Mouse (Mus musculus) intestine, postnatal 0 days (tissue): ENCODE results near the gene 1810013L24Rik. TPM values are rescaled to one million over a fixed set of nuclear protein-coding genes. Genes with fewer than 3 reads are reported as not detected.

Experiments used
- ATAC-seq: fragments of 200-750 bp; cut with Nextera tagmentation; 2 replicates; pipeline ENCODE4 v1.8.0; 2017; ENCODE audit warnings: mild to moderate bottlenecking, moderate TSS enrichment, moderate library complexity
- H3K27ac ChIP-seq: fragments of 300-500 bp; sonication (generic); 2 replicates; pipeline ENCODE4 v1.5.1; 2014; ENCODE audit warnings: mild to moderate bottlenecking, low read depth, low read length, moderate library complexity
- H3K27me3 ChIP-seq: fragments of 300-500 bp; sonication (generic); replicated peaks from 2 replicates; pipeline ENCODE4 v1.6.1; 2014; ENCODE audit warnings: low read length, mixed read lengths; ENCODE audit not compliant: control insufficient read depth, insufficient read depth
- H3K36me3 ChIP-seq: fragments of 300-500 bp; sonication (generic); 2 replicates; pipeline ENCODE4 v1.6.1; 2014; ENCODE audit warnings: mild to moderate bottlenecking, moderate library complexity; ENCODE audit not compliant: control insufficient read depth, insufficient read depth
- H3K4me1 ChIP-seq: fragments of 300-500 bp; sonication (generic); replicated peaks from 2 replicates; pipeline ENCODE4 v1.6.1; 2014; ENCODE audit warnings: antibody characterized with exemption, low read length, mixed read lengths; ENCODE audit not compliant: control insufficient read depth, insufficient read depth
- H3K4me2 ChIP-seq: fragments of 300-500 bp; sonication (generic); replicated peaks from 2 replicates; pipeline ENCODE4 v1.6.1; 2014; ENCODE audit warnings: low read depth, mild to moderate bottlenecking, moderate library complexity
- H3K4me3 ChIP-seq: fragments of 300-500 bp; sonication (generic); 2 replicates; pipeline ENCODE4 v1.5.1; 2014; ENCODE audit warnings: low read depth, low read length
- H3K9ac ChIP-seq: fragments of 300-500 bp; sonication (generic); 2 replicates; pipeline ENCODE4 v1.6.1; 2014; ENCODE audit warnings: mild to moderate bottlenecking, low read depth, low read length
- H3K9me3 ChIP-seq: fragments of 300-500 bp; sonication (generic); 2 replicates; pipeline ENCODE4 v1.6.1; 2016; ENCODE audit warnings: mixed run types; ENCODE audit not compliant: control insufficient read depth
- CTCF ChIP-seq: sonication (generic); IDR thresholded peaks from 2 replicates; pipeline ENCODE4 v1.5.1; 2016; ENCODE audit warnings: low read depth, mild to moderate bottlenecking, control low read depth, antibody characterized with exemption, moderate library complexity
- WGBS: fragments of 180-500 bp; shearing (Covaris S2); extraction: QIAGEN DNeasy Blood & Tissue Kit; methylation state at CpG from one replicate; pipeline ENCODE4 v1.1.7; 2014; 5-methylcytosine and 5-hydroxymethylcytosine counted together
- polyA plus RNA-seq: library from polyadenylated mRNA; unstranded; fragments of >200 nt; fragmentation: Nextera tagmentation; extraction: Ambion mirVana; gene quantifications from 2 replicates; pipeline ENCODE4 v1.2.1, GENCODE M21; 2015

The 1810013L24Rik gene
- polyA plus RNA-seq, 1 experiment from 2014 or later, result 15.1 TPM

DNA sequence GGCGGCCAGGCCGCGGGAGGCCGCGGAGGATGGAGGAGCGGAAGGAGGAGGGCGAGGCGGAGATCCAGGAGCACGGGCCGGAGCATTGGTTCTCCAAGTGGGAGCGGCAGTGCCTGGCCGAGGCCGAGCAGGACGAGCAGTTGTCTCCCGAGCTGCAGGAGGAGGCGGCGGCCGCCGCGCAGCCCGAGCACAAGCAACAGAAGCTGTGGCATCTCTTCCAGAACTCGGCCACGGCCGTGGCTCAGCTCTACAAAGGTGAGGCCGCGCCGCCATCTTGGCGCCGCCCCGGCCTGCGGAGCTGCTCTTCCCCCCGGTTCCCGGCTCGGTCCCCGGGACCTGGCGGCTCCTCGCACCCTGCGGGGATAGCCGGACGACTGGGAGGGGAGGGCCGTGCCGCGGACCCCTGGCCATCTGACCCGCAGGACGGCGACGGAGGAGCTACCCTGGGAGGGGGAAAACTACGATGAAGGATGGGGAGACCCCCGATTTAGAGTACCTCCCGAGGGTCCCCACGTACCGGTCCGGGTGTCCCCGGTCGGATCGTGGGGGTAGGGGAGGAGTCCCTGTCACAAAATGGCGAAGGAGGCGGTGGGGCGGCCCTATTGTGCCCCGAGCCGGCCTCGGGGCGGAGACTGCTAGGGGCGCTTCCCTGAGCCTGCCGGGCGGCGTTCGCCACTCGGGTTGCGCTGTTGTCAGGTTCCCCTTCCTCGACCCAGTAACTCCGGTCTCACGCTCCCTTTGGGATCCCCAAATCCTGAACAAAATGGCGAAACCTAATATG, 721 bp downstream of the 1810013L24Rik start:
- no peak for TF ChIP-seq CTCF
- H3K4me3 ChIP-seq, result peak overlapping the region; percentile 92
- no peaks in the 10 kb centered on the region for H3K9me3 ChIP-seq
- peak overlapping the region; percentile 98 for H3K9ac ChIP-seq
- WGBS, result under 1% methylated on average over 59 of the region's 74 CpGs
- peak overlapping the region; percentile 98 for H3K27ac ChIP-seq
- H3K27me3 ChIP-seq, result no peaks in the 10 kb centered on the region
- 0 out of 2 replicates have a peak, but pooled peaks cover 6% of the 10 kb centered on the region for H3K4me1 ChIP-seq
- peak overlapping the region; percentile 76 for H3K4me2 ChIP-seq
- ATAC-seq, result peak; percentile 20
- H3K36me3 ChIP-seq, result peaks cover 2% of the 10 kb centered on the region; the same call in 1 of the 2 replicates

DNA sequence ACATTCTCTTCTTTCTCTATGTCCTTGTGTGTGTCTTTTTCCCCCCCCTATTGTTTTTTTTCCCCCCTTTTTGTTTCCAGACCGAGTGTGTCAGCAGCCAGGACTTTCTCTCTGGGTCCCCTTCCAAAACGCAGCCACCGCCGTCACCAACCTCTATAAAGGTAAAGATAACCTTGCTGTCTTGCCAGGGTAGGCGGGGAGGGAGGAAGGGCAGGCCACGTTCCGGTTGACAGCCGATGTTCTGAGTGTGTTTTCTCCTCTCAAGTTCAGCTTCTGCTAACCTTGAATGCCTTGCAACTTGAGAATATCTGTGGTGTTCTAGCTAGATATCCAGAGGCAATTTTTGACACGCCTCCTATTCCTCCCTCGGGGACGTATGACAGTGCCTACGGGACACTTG, 1.3 kb downstream of the 1810013L24Rik start:
- Histone ChIP-seq H3K27me3 (no peaks in the 10 kb centered on the region), H3K9ac (peak overlapping the region; percentile 98), H3K27ac (peak overlapping the region; percentile 98), H3K4me2 (peak overlapping the region; percentile 76), H3K4me3 (peak overlapping the region; percentile 92), H3K4me1 (0 out of 2 replicates have a peak, but pooled peaks cover 6% of the 10 kb centered on the region), H3K36me3 (peaks cover 2% of the 10 kb centered on the region; the same call in 1 of the 2 replicates), H3K9me3 (no peaks in the 10 kb centered on the region)
- ATAC-seq, result no peak
- WGBS, result 1% methylated on average over 12 of the region's 12 CpGs
- TF ChIP-seq CTCF, result no peak

DNA sequence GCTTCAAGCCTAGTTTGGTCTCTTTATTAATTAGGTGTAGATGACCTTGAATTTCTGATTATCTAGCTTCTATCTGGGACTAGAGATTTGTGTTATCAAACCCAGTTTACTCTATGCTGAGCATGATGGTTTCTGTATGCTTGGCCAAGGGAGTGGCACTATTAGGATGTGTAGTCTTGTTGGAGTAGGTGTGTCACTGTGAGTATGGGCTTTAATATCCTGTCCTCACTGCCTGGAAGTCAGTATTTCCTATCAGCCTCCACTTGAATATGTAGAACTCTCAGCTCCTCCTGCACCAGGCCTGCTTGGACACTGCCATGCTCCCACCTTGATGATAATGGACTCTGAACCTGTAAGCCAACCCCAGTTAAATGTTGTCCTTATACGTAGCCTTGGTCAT, 7.0 kb downstream of the 1810013L24Rik start:
- WGBS, result 71% methylated on average over 1 of the region's 1 CpGs
- peaks cover 8% of the 10 kb centered on the region; the same call in 1 of the 2 replicates for H3K36me3 ChIP-seq
- H3K4me1 ChIP-seq, result 0 out of 2 replicates have a peak, but pooled peaks cover 6% of the 10 kb centered on the region
- H3K4me2 ChIP-seq, result no peak overlapping the region
- no peak overlapping the region for H3K4me3 ChIP-seq
- no peaks in the 10 kb centered on the region for H3K27me3 ChIP-seq
- no peaks in the 10 kb centered on the region for H3K9me3 ChIP-seq
- H3K9ac ChIP-seq, result no peak overlapping the region
- no peak for ATAC-seq
- no peak overlapping the region for H3K27ac ChIP-seq
- TF ChIP-seq CTCF, result no peak

DNA sequence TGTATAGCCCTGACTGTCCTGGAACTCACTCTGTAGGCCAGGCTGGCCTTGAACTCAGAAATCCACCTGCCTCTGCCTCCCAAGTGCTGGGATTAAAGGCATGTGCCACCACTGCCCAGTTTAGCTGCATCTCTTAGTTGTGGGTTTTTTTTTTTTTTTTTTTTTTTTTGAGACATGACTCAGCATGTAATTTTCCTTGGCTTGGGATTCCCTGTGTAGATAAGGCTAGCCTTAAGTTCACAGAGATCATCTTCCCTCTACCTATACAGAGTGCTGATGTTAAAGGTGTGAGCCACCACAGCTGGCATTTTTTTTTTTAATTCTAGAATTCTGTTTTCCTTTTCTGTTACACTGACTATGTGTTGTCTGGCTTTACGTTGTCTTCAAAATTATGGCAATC, 7.7 kb downstream of the 1810013L24Rik start:
- H3K4me3 ChIP-seq, result no peak overlapping the region
- H3K36me3 ChIP-seq, result peaks cover 8% of the 10 kb centered on the region; the same call in 1 of the 2 replicates
- no peaks in the 10 kb centered on the region for H3K27me3 ChIP-seq
- H3K4me1 ChIP-seq, result 0 out of 2 replicates have a peak, but pooled peaks cover 6% of the 10 kb centered on the region
- TF ChIP-seq CTCF, result no peak
- ATAC-seq, result no peak; the same call in 1 of the 2 replicates
- WGBS, result 89% methylated on average over 1 of the region's 1 CpGs
- H3K9ac ChIP-seq, result no peak overlapping the region
- no peak overlapping the region for H3K27ac ChIP-seq
- no peak overlapping the region for H3K4me2 ChIP-seq
- H3K9me3 ChIP-seq, result no peaks in the 10 kb centered on the region

DNA sequence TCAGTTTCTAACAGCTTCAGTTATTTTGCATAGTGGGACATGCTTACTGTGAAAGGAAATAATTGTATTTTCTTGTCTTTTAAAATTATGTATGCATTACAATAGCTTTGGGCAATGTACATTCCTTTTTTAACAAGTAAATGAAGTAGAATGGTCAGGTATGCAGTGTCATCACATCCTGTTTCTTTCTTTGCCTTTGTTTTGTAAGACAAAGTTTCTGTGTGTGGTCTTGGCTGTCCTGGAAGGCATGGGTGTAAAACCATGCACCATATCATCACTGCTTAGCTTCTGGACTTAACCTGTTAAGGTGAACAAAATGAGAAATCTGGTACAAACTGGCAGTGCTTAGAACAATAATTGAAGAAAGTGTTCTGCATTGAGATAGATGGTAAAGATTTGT, 9.0 kb downstream of the 1810013L24Rik start:
- no peak for ATAC-seq
- H3K9me3 ChIP-seq, result no peaks in the 10 kb centered on the region
- no peak overlapping the region for H3K27ac ChIP-seq
- no peak for TF ChIP-seq CTCF
- peaks cover 18% of the 10 kb centered on the region for H3K36me3 ChIP-seq
- no peak overlapping the region for H3K4me2 ChIP-seq
- H3K9ac ChIP-seq, result no peak overlapping the region
- H3K27me3 ChIP-seq, result no peaks in the 10 kb centered on the region
- 0 out of 2 replicates have a peak, but pooled peaks cover 3% of the 10 kb centered on the region for H3K4me1 ChIP-seq
- no peak overlapping the region for H3K4me3 ChIP-seq

DNA sequence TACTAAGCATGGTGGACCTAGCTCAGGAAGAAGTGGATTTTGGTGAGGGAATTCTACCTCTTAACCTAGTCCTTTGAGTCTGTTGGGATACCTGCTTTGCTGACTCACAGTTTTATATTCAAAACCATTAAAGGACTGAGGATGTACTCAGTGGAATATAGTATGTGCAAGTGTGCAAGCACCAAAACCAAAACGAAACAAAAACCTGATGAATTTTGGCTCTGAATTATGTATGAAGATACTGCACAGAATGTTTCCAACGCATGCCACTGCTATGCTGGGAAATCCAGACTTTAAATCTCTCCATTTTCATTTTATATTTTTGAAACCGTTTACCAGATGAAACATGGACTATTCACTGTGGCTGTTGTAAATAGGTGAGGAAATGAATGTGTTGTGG, 10.7 kb downstream of the 1810013L24Rik start:
- no peaks in the 10 kb centered on the region for H3K27me3 ChIP-seq
- H3K9me3 ChIP-seq, result no peaks in the 10 kb centered on the region
- no peak overlapping the region for H3K27ac ChIP-seq
- 0 out of 2 replicates have a peak, but pooled peaks cover 3% of the 10 kb centered on the region for H3K4me1 ChIP-seq
- no peak overlapping the region for H3K9ac ChIP-seq
- no peak for ATAC-seq
- no peak for TF ChIP-seq CTCF
- peaks cover 17% of the 10 kb centered on the region for H3K36me3 ChIP-seq
- no peak overlapping the region for H3K4me3 ChIP-seq
- WGBS, result 91% methylated on average over 3 of the region's 3 CpGs
- H3K4me2 ChIP-seq, result no peak overlapping the region
